Mouse (Mus musculus): ENCODE results near the gene Pah. TPM values are rescaled to one million over a fixed set of nuclear protein-coding genes. Genes with fewer than 3 reads are reported as not detected.
A peak's percentile ranks its signal among the peaks of the same experiment; 100 is the strongest.

Pah gene
- 0.23 and 0.27 TPM in 2 replicates for polyA plus RNA-seq (2016; fragmentation: Nextera tagmentation; extraction: Ambion mirVana)

DNA sequence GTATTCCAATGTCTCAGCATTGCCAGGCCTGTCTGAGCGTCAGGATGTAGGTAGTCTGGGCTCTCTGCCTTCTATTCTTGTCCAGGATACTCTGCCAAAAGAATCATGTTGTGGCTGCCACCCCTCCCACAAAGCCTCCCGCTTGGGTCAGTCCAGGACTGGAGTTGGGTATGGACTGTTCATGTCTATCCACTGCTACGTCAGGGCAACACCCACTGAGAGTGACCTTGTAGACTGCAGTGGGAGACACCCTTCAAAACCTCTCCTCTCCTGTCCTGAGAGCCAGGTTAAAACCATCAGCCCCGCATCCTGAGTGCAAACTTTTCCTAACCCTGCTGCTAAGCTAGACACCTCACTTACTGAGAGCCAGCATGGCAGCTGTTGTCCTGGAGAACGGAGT is at the start of gene Pah:
Pah (plus strand) TSS at position 150 of the 400 bp plus-strand sequence.
- H3K4me1 ChIP-seq: no peaks in the 10 kb centered on the region
- no peaks in the 10 kb centered on the region for H3K27me3 ChIP-seq (ENCODE audit: low read depth, poor library complexity, severe bottlenecking)
- no peaks in the 10 kb centered on the region for H3K36me3 ChIP-seq
- 84% methylated on average over 5 of the region's 5 CpGs for WGBS
- DNase-seq (ENCODE audit: low spot score): no peak
- no peak within 1 kb of the TSS for H3K27ac ChIP-seq (replicated peaks)
- H3K9me3 ChIP-seq (replicated peaks): no peaks in the 10 kb centered on the region
- H3K4me3 ChIP-seq: no peak within 1 kb of the TSS

DNA sequence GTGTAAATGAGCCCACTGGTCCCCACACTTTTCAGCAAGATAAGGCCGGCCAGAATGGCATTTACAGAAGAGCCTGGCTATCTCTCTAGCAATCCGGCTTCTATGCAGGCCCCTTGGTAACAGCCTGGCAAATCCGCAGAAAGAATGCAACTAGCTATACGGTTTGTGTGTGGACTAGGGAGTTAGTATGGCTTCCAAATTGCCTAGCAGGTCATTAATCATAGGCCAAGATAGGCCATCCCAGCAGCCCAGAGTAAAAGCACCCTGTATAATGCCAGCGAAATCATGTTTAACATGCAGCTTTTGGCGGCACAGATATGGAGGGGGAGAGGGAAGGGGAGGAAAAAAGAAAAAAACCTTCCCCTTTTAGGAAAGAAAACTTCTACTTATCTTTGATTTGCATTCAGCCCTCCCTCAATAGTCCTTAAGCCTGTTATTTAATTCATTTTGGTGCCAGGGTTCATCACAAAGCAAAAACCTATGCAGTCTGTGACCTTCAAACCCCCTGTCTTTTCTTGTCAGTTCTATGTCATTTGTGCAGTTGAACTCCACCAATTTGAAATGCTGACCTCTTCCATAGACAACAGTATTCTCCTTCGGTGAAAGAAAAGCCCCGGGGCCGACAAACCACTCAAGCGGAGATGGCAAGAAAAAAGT is 48.0 kb upstream of the Pah start:
- Histone ChIP-seq H3K4me3 (no peak overlapping the region), H3K4me1 (peaks cover 57% of the 10 kb centered on the region), H3K27ac (replicated peaks) (peak overlapping the region; percentile 81), H3K9me3 (replicated peaks) (no peaks in the 10 kb centered on the region), H3K36me3 (no peaks in the 10 kb centered on the region), H3K27me3 (ENCODE audit: low read depth, poor library complexity, severe bottlenecking) (peaks cover 15% of the 10 kb centered on the region)
- 22% methylated on average over 10 of the region's 10 CpGs for WGBS
- peak; percentile 51 for DNase-seq (ENCODE audit: low spot score)

DNA sequence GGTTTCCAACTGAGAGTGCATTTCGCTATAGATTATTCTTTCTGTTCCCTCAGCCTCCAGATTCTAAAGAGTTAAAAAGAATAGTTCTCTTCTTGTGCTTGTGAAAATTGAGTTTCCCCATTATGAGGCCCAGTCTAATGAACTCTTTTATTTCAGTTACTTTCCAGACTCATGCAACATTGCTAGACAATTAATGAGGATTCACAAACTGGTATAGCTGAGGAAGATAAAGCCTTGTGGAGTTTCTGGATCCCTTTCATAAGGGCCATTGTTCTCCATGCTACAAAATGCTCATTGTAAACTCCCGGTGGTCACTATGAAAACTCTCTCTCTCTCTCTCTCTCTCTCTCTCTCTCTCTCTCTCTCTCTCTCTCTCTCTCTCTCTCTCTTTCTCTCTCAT is 46.6 kb upstream of the Pah start:
- H3K4me3 ChIP-seq: no peak overlapping the region
- H3K27me3 ChIP-seq (ENCODE audit: low read depth, poor library complexity, severe bottlenecking): peaks cover 18% of the 10 kb centered on the region
- H3K4me1 ChIP-seq: peaks cover 58% of the 10 kb centered on the region
- DNase-seq (ENCODE audit: low spot score): no peak
- 58% methylated on average over 2 of the region's 2 CpGs for WGBS
- H3K36me3 ChIP-seq: no peaks in the 10 kb centered on the region
- H3K9me3 ChIP-seq (replicated peaks): peaks cover 3% of the 10 kb centered on the region; the same call in 1 of the 2 replicates
- peak overlapping the region; percentile 81 for H3K27ac ChIP-seq (replicated peaks)

DNA sequence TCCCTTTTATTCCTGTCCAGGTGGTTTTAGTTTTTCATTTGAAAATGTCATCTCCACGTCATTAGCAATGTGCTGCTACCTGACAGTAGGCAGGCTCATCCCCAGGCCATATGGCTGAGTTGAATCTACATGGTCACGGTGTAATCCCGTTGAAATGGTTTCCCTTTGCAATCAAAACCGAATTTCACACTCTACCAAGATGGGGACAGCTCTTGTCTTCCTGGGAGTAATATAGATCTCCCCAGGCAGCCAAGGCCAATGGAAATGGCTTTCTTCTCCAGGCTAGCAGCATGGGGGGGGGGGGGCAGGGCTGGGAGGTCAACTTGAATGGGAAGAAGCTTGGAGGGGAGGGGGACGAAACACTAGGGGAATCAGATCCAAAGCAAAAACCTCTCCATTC is 43.7 kb upstream of the Pah start:
- H3K4me3 ChIP-seq: no peak overlapping the region
- WGBS: 63% methylated on average over 5 of the region's 5 CpGs
- peak; percentile 40 for DNase-seq (ENCODE audit: low spot score)
- H3K36me3 ChIP-seq: no peaks in the 10 kb centered on the region
- no peak overlapping the region for H3K27ac ChIP-seq (replicated peaks)
- H3K4me1 ChIP-seq: peaks cover 46% of the 10 kb centered on the region
- H3K27me3 ChIP-seq (ENCODE audit: low read depth, poor library complexity, severe bottlenecking): peaks cover 29% of the 10 kb centered on the region
- H3K9me3 ChIP-seq (replicated peaks): peaks cover 9% of the 10 kb centered on the region; the same call in 1 of the 2 replicates

DNA sequence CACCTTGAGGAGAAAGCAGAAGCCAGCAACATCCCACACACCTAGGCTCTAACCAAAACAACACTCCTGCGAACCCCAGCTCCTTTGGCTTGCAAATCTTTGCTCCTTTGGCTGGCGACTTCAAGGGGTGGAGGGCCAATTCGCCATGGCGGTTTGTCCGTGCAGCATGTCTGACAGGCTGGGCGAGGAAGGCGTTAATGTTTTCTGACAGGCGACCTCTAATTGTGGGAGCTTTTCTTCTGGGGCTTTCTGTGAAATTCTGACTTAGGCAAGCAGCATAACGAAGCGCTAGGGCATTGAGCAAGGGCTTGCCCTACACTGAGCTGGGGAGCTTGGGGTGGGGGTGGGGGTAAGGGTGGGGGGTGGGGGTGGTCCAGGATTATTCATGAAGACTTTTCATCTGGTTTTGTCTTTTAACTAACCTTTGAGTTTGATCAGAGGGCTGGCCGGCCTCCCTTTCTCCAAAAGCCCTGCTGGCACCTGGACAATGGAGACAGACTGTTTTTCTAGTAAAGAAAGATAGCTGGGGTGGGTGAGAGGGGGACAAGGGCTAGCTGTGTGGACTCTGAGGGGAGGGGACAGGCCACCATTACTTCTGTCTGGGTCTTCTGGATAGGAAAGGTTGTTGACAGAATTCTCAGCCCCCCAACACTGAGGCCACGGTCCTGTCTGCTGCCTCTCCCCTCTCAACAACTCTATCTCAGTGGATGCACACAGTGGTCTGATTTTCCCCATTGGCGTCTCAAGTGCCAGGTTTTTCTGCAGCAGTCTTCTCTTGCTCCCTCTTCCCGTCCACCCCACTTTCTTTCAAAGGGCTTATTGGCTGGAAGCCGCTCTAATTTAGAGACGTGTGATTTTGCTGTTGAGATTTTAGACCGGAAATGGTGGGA is 36.5 kb upstream of the Pah start:
- Histone ChIP-seq H3K4me1 (peaks cover 57% of the 10 kb centered on the region), H3K36me3 (no peaks in the 10 kb centered on the region), H3K9me3 (replicated peaks) (peaks cover 5% of the 10 kb centered on the region; the same call in 1 of the 2 replicates), H3K27me3 (ENCODE audit: low read depth, poor library complexity, severe bottlenecking) (peaks cover 81% of the 10 kb centered on the region), H3K27ac (replicated peaks) (peak overlapping the region; percentile 81), H3K4me3 (peak overlapping the region; percentile 55)
- WGBS: 1% methylated on average over 17 of the region's 17 CpGs
- peak; percentile 80 for DNase-seq (ENCODE audit: low spot score)

DNA sequence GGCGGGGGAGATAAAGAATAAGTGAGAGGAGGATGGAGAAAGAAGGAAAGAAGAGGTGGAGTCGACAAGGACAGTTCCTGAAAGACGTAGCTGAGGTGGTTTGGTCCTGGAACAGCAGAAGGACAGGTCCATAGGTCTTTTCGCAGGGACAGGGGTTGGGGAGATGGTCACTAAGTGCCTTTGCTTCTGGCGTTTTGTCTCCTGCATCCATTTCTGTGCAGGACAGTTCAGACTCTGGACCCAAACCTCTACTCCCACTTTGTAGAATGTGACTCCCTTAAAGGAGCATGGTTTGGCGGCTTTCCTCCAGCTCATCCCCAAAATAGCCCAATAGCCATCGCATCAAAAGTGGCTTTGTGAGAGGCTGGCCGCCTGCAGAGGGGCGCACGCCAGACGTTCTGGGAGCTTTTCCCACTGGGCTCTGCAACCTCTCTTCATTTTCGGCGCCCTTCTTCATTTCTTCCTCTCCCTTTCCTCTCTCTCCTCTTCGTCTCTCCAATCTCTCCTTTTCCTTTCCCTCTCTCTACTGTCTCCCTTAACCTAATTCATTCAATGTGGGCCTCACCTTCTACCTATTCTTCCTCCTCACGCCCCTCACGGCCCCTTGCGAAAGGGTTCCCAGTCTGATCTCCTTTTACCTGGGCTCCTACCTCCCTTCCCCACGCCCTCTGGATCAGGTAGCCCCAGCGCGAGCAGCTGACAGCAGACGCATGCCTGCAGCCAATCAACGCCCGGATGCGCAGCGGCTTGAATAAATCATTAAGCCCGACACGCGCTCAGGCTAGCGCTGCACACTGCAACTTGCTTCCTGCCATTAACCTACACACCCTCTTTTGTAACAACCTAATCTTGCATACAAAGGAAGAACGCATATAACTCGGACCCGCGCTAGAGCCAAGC is 35.6 kb upstream of the Pah start:
- peak overlapping the region; percentile 81 for H3K27ac ChIP-seq (replicated peaks)
- H3K27me3 ChIP-seq (ENCODE audit: low read depth, poor library complexity, severe bottlenecking): peaks cover 88% of the 10 kb centered on the region
- H3K4me3 ChIP-seq: peak overlapping the region; percentile 55
- DNase-seq (ENCODE audit: low spot score): peak; percentile 75
- H3K9me3 ChIP-seq (replicated peaks): no peaks in the 10 kb centered on the region
- H3K36me3 ChIP-seq: no peaks in the 10 kb centered on the region
- WGBS: under 1% methylated on average over 33 of the region's 33 CpGs
- peaks cover 66% of the 10 kb centered on the region for H3K4me1 ChIP-seq

DNA sequence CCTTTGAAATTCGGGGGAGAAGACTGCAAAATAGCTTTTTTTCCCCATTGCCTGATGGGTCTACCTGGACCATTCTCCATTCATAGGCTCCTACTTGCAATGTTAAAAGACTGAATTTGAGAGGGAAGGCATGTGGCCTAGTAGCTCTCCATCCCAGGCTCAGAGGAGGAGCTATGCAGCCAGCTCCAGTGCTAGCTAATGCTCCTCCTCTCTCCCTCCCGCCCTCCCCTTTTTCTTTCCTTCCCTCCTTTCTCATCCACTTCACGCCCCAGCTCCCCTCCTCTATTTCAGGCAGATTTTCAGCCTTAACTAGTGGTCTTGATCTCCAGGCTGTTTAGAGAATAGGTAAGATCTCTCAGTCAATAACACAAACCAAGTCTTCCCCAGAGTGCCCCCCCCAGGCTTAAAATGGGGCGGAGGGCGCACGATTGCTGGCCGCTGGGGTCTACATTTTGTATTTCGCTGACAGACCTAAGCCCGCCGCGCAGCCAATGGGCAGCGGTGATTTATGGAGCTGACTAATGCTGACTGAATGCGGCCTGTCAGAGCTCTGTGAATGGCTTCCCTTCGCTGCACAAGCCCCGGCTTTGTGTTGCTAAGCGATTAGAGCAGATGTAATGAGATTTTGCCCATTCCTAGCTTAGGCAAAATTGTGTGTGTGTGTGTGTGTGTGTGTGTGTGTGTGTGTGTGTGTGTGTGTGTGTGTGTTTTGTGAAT is 33.0 kb upstream of the Pah start:
- Histone ChIP-seq H3K27ac (replicated peaks) (peak overlapping the region; percentile 89), H3K36me3 (peaks cover 5% of the 10 kb centered on the region; the same call in 1 of the 2 replicates), H3K4me3 (peak overlapping the region; percentile 48), H3K4me1 (peaks cover 88% of the 10 kb centered on the region), H3K9me3 (replicated peaks) (no peaks in the 10 kb centered on the region), H3K27me3 (ENCODE audit: low read depth, poor library complexity, severe bottlenecking) (peaks cover 91% of the 10 kb centered on the region)
- DNase-seq (ENCODE audit: low spot score): peak; percentile 92
- under 1% methylated on average over 16 of the region's 16 CpGs for WGBS

DNA sequence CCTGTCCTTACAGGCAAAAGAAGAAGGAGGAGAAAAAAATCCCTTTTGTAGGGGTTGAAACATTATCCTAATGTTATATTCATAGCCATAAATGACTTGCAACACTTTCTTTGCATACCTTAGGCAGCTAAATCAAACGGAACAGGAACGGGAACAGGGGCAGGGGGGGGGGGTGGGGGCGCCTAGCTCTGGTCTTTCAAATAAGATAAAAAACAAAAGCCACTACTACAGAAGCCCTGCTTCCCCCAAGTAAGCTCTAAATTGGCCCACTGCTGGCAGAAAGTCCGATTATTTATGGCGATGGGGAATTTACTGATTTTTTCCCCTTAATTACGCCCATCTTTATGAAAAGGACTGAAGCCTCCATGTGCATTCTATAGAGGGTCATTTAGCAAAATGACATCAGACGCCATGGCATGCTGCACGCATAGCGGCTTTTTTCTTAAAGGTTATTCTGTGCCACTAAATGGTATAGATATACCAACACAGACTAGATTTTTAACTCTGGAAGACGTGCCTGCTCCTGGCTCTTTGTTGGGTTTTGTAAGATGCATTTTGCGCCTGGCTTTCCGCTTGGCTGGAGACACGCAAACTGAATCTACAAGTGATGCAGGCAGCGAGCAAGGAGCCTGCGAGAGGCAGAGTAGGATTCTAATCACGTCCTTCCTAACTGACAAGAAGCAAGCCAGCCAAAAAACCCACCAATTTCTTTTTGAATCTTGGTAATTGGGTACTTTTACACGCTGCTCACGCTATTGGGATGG is 32.2 kb upstream of the Pah start:
- peaks cover 96% of the 10 kb centered on the region for H3K27me3 ChIP-seq (ENCODE audit: low read depth, poor library complexity, severe bottlenecking)
- DNase-seq (ENCODE audit: low spot score): peak; percentile 78
- H3K9me3 ChIP-seq (replicated peaks): no peaks in the 10 kb centered on the region
- H3K36me3 ChIP-seq: peaks cover 5% of the 10 kb centered on the region; the same call in 1 of the 2 replicates
- H3K4me3 ChIP-seq: peak overlapping the region; percentile 48
- H3K27ac ChIP-seq (replicated peaks): peak overlapping the region; percentile 89
- under 1% methylated on average over 18 of the region's 18 CpGs for WGBS
- H3K4me1 ChIP-seq: peaks cover 94% of the 10 kb centered on the region

DNA sequence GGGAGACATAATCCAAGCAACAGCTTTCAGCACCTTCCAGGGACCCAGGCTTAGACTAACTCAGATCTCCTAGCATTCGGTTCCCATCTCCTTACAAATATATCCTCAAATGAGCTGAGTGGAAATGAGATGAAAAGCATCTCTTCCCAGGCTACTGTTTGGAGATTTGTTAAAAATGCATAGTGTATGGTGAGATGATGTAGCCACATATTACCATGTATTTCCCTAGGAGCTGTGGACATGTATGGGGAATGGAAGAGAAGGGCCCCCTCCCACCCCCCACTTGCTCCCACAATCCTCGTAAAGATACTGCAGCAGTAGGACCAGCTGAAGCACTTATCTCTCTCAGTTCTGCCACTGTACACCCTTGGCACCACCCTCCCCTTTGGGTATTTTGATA is 31.3 kb upstream of the Pah start:
- WGBS: 6% methylated on average over 2 of the region's 2 CpGs
- Histone ChIP-seq H3K27ac (replicated peaks) (peak overlapping the region; percentile 97), H3K4me3 (peak overlapping the region; percentile 88)

DNA sequence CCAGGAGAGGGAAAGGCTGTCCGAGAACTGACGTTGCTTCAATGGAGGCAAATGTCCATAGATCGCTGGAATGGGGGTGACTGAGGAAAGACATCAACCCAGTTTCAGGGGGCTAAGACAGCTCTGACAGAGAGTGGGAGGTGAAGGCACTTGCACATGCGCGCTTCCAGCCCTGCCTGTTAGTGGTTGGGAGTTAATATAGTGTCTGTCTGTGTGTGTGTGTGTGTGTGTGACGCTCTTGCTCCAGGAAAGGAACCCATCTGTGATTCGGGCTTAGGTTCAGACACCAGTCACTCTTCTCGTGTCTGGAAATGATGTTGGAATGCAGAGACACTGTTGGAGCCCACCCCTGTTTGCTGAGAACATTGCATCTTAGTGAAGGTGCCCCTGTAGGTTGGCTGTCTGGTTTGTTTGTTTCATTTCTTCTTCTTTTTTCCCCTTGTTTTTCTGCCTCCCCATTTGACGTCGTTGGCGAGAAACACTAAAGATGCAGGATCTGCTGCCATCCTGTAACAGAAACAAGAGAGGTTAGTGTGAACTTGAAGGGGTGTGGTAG is 30.0 kb upstream of the Pah start:
- Histone ChIP-seq H3K36me3 (peaks cover 5% of the 10 kb centered on the region; the same call in 1 of the 2 replicates), H3K27ac (replicated peaks) (peak overlapping the region; percentile 97), H3K27me3 (ENCODE audit: low read depth, poor library complexity, severe bottlenecking) (peaks cover 96% of the 10 kb centered on the region), H3K4me3 (peak overlapping the region; percentile 88), H3K4me1 (peaks cover 83% of the 10 kb centered on the region), H3K9me3 (replicated peaks) (no peaks in the 10 kb centered on the region)
- DNase-seq (ENCODE audit: low spot score): peak; percentile 50
- 1% methylated on average over 11 of the region's 11 CpGs for WGBS

More for the DNA sequence above, 31.3 kb upstream of the Pah start:
- Histone ChIP-seq H3K9me3 (replicated peaks) (no peaks in the 10 kb centered on the region), H3K4me1 (peaks cover 94% of the 10 kb centered on the region), H3K27me3 (ENCODE audit: low read depth, poor library complexity, severe bottlenecking) (peaks cover 96% of the 10 kb centered on the region), H3K36me3 (peaks cover 5% of the 10 kb centered on the region; the same call in 1 of the 2 replicates)
- no peak for DNase-seq (ENCODE audit: low spot score)

DNA sequence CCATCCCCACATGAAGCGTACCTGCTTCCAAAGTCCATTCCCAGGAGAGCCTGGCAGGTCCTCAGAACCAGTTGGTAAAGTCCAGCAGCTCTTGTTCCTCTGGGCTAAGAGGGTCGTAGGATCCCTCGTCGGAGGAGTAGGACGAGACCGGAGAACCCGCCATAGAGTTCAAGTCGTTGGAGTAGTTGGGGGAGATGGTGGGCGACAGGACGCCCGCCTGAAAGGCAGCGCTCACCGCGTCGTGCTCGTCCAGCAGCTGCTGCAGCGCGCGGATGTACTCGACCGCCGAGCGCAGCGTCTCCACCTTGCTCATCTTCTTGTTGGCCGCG is 29.3 kb upstream of the Pah start:
- Histone ChIP-seq H3K4me3 (peak overlapping the region; percentile 88), H3K27ac (replicated peaks) (peak overlapping the region; percentile 97), H3K27me3 (ENCODE audit: low read depth, poor library complexity, severe bottlenecking) (peaks cover 96% of the 10 kb centered on the region), H3K4me1 (peaks cover 76% of the 10 kb centered on the region), H3K9me3 (replicated peaks) (no peaks in the 10 kb centered on the region), H3K36me3 (peaks cover 5% of the 10 kb centered on the region; the same call in 1 of the 2 replicates)
- no peak for DNase-seq (ENCODE audit: low spot score)
- WGBS: under 1% methylated on average over 26 of the region's 26 CpGs

All from midbrain, embryonic 10.5 days (tissue).